Mouse (Mus musculus) layer of hippocampus, postnatal 14 days (tissue): ENCODE data around the gene Hs6st3. TPM values are rescaled to one million over a fixed set of nuclear protein-coding genes. Genes with fewer than 3 reads are reported as not detected.

ENCODE experiments used
- DNase-seq, 2 experiments: peaks; one replicate each; pipeline ENCODE4 v3.0.0; 2021 to 2022; ENCODE audit warnings: low spot score in 2 of 2, mixed read lengths in 1 of 2
- total RNA-seq, 2 experiments: library from RNA; stranded (reverse); gene quantifications; 2 replicates each; pipeline ENCODE4 v1.2.3; 2021

Hs6st3 gene
- total RNA-seq, 2 experiments from 2014 or later = 69.4 to 83.3 TPM

GRCm38 (mm10) chr14:119633090-119633489 is 494.9 kb downstream of the Hs6st3 start:
- no peak for DNase-seq

DNA sequence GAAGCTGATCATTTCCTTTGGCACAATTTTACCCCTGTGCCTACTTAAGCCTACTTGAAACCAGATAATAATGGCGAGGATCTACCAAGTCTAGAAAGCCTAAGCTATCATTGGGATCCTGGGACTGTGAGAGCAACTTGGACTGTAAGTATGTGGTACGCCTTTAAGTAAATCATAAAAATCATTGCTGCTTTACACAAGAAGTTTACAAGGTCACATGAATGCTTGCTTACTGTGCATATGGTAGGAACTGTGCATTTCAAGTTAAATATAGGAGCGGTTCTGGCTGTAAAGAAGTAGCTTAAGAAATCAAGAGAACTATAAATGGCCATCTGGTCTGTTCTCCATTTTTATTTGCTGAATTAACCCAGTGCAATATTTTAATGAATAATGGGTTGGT is 495.5 kb downstream of the Hs6st3 start:
- peak in 1 of 2 experiments; percentile 6 for DNase-seq

DNA sequence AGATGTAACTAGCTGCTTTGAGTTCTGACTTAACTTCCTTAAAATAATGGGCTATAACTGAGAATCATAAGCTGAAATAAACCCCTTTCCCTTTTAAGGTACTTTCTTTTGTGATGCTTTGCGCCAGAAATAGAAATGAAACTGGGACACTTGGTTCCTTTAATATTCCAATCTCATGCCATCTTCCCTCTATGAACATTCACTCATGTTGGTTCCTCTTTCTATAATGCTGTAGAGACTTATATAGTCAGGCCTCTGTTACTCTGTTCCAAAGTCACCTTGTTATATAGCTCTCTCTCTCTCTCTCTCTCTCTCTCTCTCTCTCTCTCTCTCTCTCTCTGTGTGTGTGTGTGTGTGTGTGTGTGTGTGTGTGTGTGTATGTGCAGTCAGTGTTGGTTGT is 504.7 kb downstream of the Hs6st3 start:
- no peak for DNase-seq

GRCm38 (mm10) chr14:119643840-119644239 is 505.7 kb downstream of the Hs6st3 start:
- no peak for DNase-seq

DNA sequence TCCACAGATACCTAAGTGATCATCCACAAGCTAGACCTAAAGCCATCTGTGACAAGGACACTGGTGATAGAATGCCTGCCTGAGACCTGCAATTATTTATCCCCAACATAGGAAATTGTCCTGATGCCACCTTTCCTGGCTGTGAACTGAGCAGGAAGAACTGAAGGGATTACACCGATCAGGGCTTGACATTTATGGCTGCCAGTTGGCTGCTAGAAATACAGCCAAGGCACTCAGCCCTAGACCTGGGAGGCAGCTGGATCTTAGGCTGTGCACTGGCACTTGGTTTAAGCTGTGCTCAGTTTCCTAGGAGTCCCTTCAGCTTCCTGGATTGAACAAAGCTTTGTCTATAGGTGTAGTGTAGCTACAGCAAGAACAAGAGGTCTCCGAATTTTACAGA is 518.8 kb downstream of the Hs6st3 start:
- DNase-seq = no peak

DNA sequence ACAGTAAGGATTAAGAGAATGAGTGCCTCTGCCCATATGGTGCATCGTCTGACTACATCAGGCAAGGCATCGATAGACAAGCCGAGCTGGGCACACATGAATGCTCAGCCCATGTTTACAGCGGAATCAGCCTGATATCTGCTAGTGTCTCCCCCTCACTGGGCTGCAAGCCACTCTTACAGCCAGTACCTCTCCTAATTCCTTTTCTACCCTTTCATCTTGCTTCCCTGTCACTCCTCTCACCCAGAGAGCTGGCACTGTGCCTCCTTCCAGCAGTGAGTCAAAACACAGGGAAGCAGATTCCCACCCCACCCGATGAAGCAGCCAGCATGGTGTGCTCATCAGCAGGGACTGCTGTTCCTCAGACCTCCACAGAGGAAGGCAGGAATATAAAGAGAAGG is 527.6 kb downstream of the Hs6st3 start:
- peak; percentile 43 to 59 for DNase-seq

- no peak for DNase-seq
Measured at GRCm38 (mm10) chr14:119667421-119667820, 529.3 kb downstream of the Hs6st3 start.

- peak; percentile 22 to 39 for DNase-seq
Measured at GRCm38 (mm10) chr14:119670836-119671587, 532.9 kb downstream of the Hs6st3 start.

DNA sequence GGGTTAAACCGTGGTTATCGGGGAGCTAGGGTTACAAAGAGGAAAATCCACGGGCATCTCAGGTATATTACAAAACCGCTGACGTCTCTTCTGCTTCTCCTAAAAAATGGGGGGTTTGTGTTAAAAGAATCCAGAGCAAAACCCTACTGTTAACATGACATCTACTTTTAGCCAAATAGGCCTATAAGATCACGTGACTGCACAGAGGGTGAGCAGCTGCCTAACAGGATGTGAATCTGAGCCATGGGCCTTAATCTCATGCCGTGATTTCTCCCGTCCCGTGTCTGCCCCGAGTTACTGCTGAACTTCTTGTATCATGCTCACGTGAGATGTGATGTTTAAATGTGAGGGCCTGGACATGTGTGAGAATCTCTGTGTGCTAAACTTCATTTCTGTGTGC is 540.4 kb downstream of the Hs6st3 start:
- no peak for DNase-seq

DNA sequence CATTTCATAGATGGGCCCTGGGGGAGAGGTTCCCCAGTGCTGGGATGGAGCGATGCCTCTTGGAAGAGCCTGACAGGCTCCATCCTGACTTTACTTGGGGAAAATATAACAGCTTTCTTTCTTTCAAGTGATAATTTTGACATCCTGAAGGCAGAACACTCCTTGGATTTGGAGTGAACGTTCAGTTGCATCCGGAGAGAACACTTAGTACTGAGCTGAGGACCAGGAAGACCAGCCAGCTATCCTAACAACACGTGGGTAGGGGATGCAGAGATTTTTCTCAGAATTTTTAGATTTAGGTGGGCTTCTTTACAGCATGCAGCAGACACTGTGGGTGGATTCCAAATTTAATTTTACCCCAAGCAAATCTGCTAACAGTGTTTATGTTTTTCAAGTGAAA is 541.9 kb downstream of the Hs6st3 start:
- no peak for DNase-seq

GRCm38 (mm10) chr14:119687885-119688284 is 549.7 kb downstream of the Hs6st3 start:
- no peak for DNase-seq

- DNase-seq = no peak
Measured at GRCm38 (mm10) chr14:119699982-119700381, 561.8 kb downstream of the Hs6st3 start.

DNA sequence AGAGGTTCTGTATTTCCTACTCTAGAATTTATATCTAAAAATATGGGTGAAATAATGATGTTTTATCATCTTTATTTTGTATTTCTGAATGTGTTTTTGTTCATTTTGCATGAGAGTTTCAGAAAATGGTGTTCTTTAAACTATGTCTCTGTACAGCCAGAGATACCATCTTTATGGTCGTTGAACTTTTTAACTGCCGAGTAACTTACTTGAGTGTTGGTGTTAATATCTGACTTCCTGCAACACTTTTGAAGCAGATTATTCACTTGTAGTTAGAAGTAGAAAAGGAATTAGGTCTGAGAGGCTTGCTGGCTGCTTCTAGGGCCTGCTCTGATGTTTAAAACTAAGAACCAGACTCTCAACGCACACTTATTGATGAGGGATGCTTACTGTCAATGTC is 576.6 kb downstream of the Hs6st3 start:
- no peak for DNase-seq

- no peak for DNase-seq
Measured at GRCm38 (mm10) chr14:119717323-119717722, 579.2 kb downstream of the Hs6st3 start.

DNA sequence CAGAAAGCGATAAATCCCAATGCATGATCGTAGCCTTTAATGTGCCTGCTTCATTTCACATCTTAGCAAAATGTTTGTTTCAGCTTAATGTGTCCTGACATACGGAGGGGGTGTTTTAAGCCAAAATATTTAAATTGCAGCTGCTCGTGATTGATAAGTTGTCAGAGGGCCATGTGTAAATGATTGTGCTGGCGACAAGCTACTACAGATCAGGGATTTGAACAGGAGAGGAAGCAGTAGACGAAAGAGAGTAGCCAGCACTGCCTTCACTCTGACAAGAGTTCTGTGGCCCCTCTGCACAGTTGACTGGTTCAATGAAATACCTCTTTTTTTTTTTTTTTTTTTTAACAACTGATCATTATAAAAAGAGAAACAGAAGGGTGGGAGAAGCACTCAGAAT is 587.0 kb downstream of the Hs6st3 start:
- no peak for DNase-seq

DNA sequence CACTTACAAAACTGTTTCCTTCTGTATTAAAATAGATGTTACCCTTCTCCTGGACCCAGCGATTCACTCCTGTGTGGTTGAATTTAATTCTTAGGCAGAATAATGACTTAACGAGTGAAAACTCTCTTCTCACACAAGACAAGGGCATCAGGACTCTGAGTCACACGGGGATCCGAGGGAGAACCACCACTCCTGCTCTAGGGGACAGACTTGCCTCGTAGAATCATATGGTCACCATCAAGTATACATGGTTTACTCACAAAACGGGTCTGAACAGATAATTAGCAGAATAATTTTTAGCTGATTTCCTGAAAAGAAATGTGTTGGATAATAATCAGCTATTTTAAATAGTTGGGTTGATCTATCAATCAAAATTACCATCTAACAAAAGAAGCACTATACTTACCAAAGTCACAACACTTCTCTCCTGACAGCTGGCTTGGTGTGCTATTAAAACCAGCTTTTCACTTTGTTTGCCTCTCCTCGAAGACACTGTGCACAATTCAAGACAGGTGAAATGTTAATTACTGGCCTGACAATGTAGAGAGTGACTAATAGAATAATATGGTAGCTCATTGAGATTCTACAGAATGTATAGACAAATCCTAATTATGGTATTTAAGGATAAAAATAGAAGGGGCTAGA is 593.4 kb downstream of the Hs6st3 start:
- no peak for DNase-seq

DNA sequence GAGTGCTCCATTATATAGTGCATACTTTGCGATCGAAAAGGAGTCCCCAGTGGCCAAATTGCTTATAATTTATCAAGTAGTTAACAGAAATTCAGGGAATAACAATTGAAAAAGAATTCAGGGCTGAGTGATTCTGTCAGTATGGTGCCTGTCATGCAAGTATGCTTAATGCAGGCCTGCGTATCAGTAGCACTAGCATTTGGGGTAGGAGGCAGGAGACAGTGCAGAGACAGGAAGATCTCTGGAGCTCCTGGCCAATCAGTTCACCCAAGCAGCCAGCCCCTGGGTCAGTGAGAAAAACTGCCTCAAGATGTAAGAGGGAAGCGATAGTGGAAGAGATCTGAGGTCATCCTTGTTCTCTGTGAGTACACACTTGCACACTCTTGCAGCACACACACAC is 594.1 kb downstream of the Hs6st3 start:
- DNase-seq = no peak

DNA sequence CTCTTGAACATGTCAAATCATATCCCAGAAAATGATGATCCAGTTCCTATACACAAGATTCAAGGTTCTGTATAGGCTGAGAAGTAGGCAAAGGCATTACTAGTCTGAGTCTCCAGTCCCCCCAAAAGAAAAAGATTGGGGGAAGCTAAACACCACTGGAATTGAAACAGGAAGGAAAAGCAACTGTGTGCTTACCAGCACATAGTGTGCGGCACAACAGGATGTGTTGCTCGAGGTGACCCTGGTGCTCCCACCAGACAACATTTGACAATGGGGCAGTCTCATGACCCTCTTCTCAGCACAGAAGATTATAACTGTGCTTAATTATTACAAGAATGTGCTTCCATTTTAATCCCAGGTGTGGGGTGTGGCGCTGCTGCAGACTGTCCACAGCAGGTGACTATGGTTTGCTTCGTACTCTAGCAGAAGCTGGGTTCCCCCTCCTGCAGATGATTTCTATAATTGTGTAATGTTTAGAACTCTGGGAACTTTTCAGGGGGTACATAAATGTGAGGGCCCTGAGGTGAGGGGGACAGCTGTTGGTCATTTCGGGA is 599.3 kb downstream of the Hs6st3 start:
- no peak for DNase-seq

DNA sequence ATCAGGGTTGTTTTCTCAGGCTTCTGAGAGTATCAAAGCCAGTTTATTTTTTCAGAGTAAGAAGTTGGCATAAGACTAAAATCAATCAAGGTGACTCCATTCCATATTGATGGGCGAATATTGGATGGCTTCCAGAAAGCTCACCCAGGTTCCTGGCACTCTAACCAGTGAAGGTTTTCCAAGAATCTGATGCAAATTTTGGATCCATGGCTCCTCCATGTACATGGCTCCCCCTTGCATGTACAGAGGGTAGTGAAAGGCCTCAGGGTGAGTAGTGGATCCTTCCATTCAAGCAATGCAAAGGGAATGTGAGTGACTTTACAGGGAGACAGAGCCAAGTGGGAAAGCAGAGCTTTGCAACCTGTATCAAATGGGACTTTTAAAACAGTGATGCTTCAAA is 603.6 kb downstream of the Hs6st3 start:
- no peak for DNase-seq

GRCm38 (mm10) chr14:119761376-119761775 is 623.2 kb downstream of the Hs6st3 start:
- no peak for DNase-seq

GRCm38 (mm10) chr14:119772040-119772439 is 633.9 kb downstream of the Hs6st3 start:
- DNase-seq = no peak

DNA sequence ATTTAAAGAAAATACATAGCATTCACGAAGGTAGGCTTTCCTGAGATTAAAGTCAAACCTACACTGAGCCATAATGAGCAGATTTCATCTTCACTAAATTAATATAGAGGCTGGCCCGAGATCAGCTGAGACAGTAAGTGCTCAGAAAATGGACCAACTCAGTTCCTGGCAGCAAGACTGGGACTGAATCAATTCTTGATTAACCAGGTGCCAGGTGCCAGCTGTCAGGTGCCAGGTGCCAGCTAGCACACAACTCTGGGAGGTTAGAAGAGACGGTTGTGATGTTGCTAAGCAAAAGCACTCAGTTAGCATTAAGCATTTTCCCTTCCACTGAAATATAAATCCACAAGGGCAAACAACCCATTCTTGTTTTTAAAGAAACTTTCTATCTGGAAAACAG is 638.1 kb downstream of the Hs6st3 start:
- no peak for DNase-seq
